Mouse (Mus musculus): ENCODE results near the gene Ildr2. TPM values are rescaled to one million over a fixed set of nuclear protein-coding genes. Genes with fewer than 3 reads are reported as not detected.
A peak's percentile ranks its signal among the peaks of the same experiment; 100 is the strongest.

Gene Ildr2
- polyA plus RNA-seq, 1 experiment: 3.4 TPM

GRCm38 (mm10) chr1:166299821-166300220, 45.9 kb downstream of the Ildr2 start:
- 95% methylated on average over 8 of the region's 8 CpGs for WGBS
- DNase-seq: no peak
- no peak for TF ChIP-seq POLR2A (IDR thresholded peaks at IDR 0.05; ENCODE audit: borderline replicate concordance, insufficient read depth, low read length)
- TF ChIP-seq CTCF (IDR thresholded peaks at IDR 0.05; ENCODE audit: borderline replicate concordance, insufficient read depth, low read depth, low read length): no peak
- H3K4me1 ChIP-seq (ENCODE audit: control insufficient read depth, insufficient read depth, low read length): no peaks in the 10 kb centered on the region
- no peaks in the 10 kb centered on the region for H3K27me3 ChIP-seq (ENCODE audit: control insufficient read depth, insufficient read depth, low read length)
- H3K27ac ChIP-seq (ENCODE audit: insufficient read depth, low read length): no peak overlapping the region
- H3K4me3 ChIP-seq (replicated peaks; ENCODE audit: insufficient read depth, low read depth, low read length): no peak overlapping the region

- no peak for TF ChIP-seq CTCF (IDR thresholded peaks at IDR 0.05; ENCODE audit: borderline replicate concordance, insufficient read depth, low read depth, low read length)
- no peak for TF ChIP-seq POLR2A (IDR thresholded peaks at IDR 0.05; ENCODE audit: borderline replicate concordance, insufficient read depth, low read length)
- Histone ChIP-seq H3K27me3 (ENCODE audit: control insufficient read depth, insufficient read depth, low read length) (no peaks in the 10 kb centered on the region), H3K4me3 (replicated peaks; ENCODE audit: insufficient read depth, low read depth, low read length) (no peak overlapping the region), H3K4me1 (ENCODE audit: control insufficient read depth, insufficient read depth, low read length) (no peaks in the 10 kb centered on the region), H3K27ac (ENCODE audit: insufficient read depth, low read length) (no peak overlapping the region)
- DNase-seq: no peak
- 94% methylated on average over 3 of the region's 3 CpGs for WGBS
Observed at GRCm38 (mm10) chr1:166300526-166300925, 46.6 kb downstream of the Ildr2 start.

- TF ChIP-seq POLR2A (IDR thresholded peaks at IDR 0.05; ENCODE audit: borderline replicate concordance, insufficient read depth, low read length): no peak
- no peak for TF ChIP-seq CTCF (IDR thresholded peaks at IDR 0.05; ENCODE audit: borderline replicate concordance, insufficient read depth, low read depth, low read length)
- 67% methylated on average over 8 of the region's 8 CpGs for WGBS
- Histone ChIP-seq H3K4me3 (replicated peaks; ENCODE audit: insufficient read depth, low read depth, low read length) (no peak overlapping the region), H3K27ac (ENCODE audit: insufficient read depth, low read length) (no peak overlapping the region), H3K4me1 (ENCODE audit: control insufficient read depth, insufficient read depth, low read length) (no peaks in the 10 kb centered on the region), H3K27me3 (ENCODE audit: control insufficient read depth, insufficient read depth, low read length) (peaks cover 2% of the 10 kb centered on the region; the same call in 1 of the 2 replicates)
- peak in 1 of 2 experiments; percentile 30 for DNase-seq
Observed at GRCm38 (mm10) chr1:166304352-166305240, 50.7 kb downstream of the Ildr2 start.

GRCm38 (mm10) chr1:166308471-166308850, 54.5 kb downstream of the Ildr2 start:
- TF ChIP-seq CTCF (IDR thresholded peaks at IDR 0.05; ENCODE audit: borderline replicate concordance, insufficient read depth, low read depth, low read length) (no peak), POLR2A (IDR thresholded peaks at IDR 0.05; ENCODE audit: borderline replicate concordance, insufficient read depth, low read length) (no peak)
- peak overlapping the region; percentile 54 for H3K4me3 ChIP-seq (replicated peaks; ENCODE audit: insufficient read depth, low read depth, low read length)
- 16% methylated on average over 5 of the region's 5 CpGs for WGBS

GRCm38 (mm10) chr1:166308851-166309715, 55.1 kb downstream of the Ildr2 start:
- DNase-seq: peak; percentile 40 to 51
- Histone ChIP-seq H3K4me1 (ENCODE audit: control insufficient read depth, insufficient read depth, low read length) (peaks cover 6% of the 10 kb centered on the region; the same call in 1 of the 2 replicates), H3K27me3 (ENCODE audit: control insufficient read depth, insufficient read depth, low read length) (peaks cover 2% of the 10 kb centered on the region; the same call in 1 of the 2 replicates), H3K4me3 (replicated peaks; ENCODE audit: insufficient read depth, low read depth, low read length) (peak overlapping the region; percentile 54), H3K27ac (ENCODE audit: insufficient read depth, low read length) (no peak overlapping the region)
- no peak for TF ChIP-seq POLR2A (IDR thresholded peaks at IDR 0.05; ENCODE audit: borderline replicate concordance, insufficient read depth, low read length)
- no peak for TF ChIP-seq CTCF (IDR thresholded peaks at IDR 0.05; ENCODE audit: borderline replicate concordance, insufficient read depth, low read depth, low read length)
- 3% methylated on average over 94 of the region's 94 CpGs for whole genome bisulfite sequencing

More at GRCm38 (mm10) chr1:166308471-166308850, 54.5 kb downstream of the Ildr2 start:
- DNase-seq: no peak
- H3K4me1 ChIP-seq (ENCODE audit: control insufficient read depth, insufficient read depth, low read length): peaks cover under 1% of the 10 kb centered on the region; the same call in 1 of the 2 replicates
- H3K27ac ChIP-seq (ENCODE audit: insufficient read depth, low read length): no peak overlapping the region
- peaks cover 2% of the 10 kb centered on the region; the same call in 1 of the 2 replicates for H3K27me3 ChIP-seq (ENCODE audit: control insufficient read depth, insufficient read depth, low read length)

GRCm38 (mm10) chr1:166311151-166311550, 57.2 kb downstream of the Ildr2 start:
- H3K27me3 ChIP-seq (ENCODE audit: control insufficient read depth, insufficient read depth, low read length): peaks cover 2% of the 10 kb centered on the region; the same call in 1 of the 2 replicates
- 97% methylated on average over 5 of the region's 5 CpGs for WGBS

GRCm38 (mm10) chr1:166313637-166314036, 59.7 kb downstream of the Ildr2 start:
- 21% methylated on average over 1 of the region's 1 CpGs for WGBS
- no peak overlapping the region; the same call in 1 of the 2 replicates for H3K27ac ChIP-seq (ENCODE audit: insufficient read depth, low read length)
- DNase-seq: peak; percentile 33 to 72

More at GRCm38 (mm10) chr1:166311151-166311550, 57.2 kb downstream of the Ildr2 start:
- DNase-seq: no peak
- Histone ChIP-seq H3K27ac (ENCODE audit: insufficient read depth, low read length) (no peak overlapping the region), H3K4me3 (replicated peaks; ENCODE audit: insufficient read depth, low read depth, low read length) (no peak overlapping the region), H3K4me1 (ENCODE audit: control insufficient read depth, insufficient read depth, low read length) (peaks cover 7% of the 10 kb centered on the region; the same call in 1 of the 2 replicates)
- no peak for TF ChIP-seq POLR2A (IDR thresholded peaks at IDR 0.05; ENCODE audit: borderline replicate concordance, insufficient read depth, low read length)
- TF ChIP-seq CTCF (IDR thresholded peaks at IDR 0.05; ENCODE audit: borderline replicate concordance, insufficient read depth, low read depth, low read length): no peak

More at GRCm38 (mm10) chr1:166313637-166314036, 59.7 kb downstream of the Ildr2 start:
- Histone ChIP-seq H3K4me1 (ENCODE audit: control insufficient read depth, insufficient read depth, low read length) (peaks cover 7% of the 10 kb centered on the region; the same call in 1 of the 2 replicates), H3K27me3 (ENCODE audit: control insufficient read depth, insufficient read depth, low read length) (peaks cover 2% of the 10 kb centered on the region; the same call in 1 of the 2 replicates), H3K4me3 (replicated peaks; ENCODE audit: insufficient read depth, low read depth, low read length) (no peak overlapping the region)
- TF ChIP-seq POLR2A (IDR thresholded peaks at IDR 0.05; ENCODE audit: borderline replicate concordance, insufficient read depth, low read length) (no peak), CTCF (IDR thresholded peaks at IDR 0.05; ENCODE audit: borderline replicate concordance, insufficient read depth, low read depth, low read length) (no peak)
